Mouse (Mus musculus) neural tube, embryonic 10.5 days (tissue): ENCODE data around the gene Comt.

Experiments
- DNase-seq: peaks from one replicate; pipeline ENCODE4 v3.0.0-alpha.2; 2017; ENCODE audit warnings: low spot score; ENCODE audit errors: extremely low spot score

Gene Comt

GRCm38 (mm10) chr16:18426802-18427280, at the start of gene Comt:
Gene Comt (minus strand): TSS chr16:18426852.
- DNase-seq, result no peak

GRCm38 (mm10) chr16:18474021-18474420, 47.4 kb upstream of the Comt start:
- no peak for DNase-seq

- no peak for DNase-seq
Observed at GRCm38 (mm10) chr16:18472976-18473375, 46.3 kb upstream of the Comt start.

GRCm38 (mm10) chr16:18472416-18472815, 45.8 kb upstream of the Comt start:
- no peak for DNase-seq

GRCm38 (mm10) chr16:18471976-18472375, 45.3 kb upstream of the Comt start:
- no peak for DNase-seq

GRCm38 (mm10) chr16:18471381-18471955, 44.8 kb upstream of the Comt start:
- DNase-seq, result no peak

- no peak for DNase-seq
Observed at GRCm38 (mm10) chr16:18470829-18471228, 44.2 kb upstream of the Comt start.

- DNase-seq, result no peak
Observed at GRCm38 (mm10) chr16:18464271-18464670, 37.6 kb upstream of the Comt start.

GRCm38 (mm10) chr16:18462598-18462997, 35.9 kb upstream of the Comt start:
- no peak for DNase-seq

- no peak for DNase-seq
Observed at GRCm38 (mm10) chr16:18462031-18462430, 35.4 kb upstream of the Comt start.

GRCm38 (mm10) chr16:18460826-18461225, 34.2 kb upstream of the Comt start:
- no peak for DNase-seq

- peak; percentile 61 for DNase-seq
Observed at GRCm38 (mm10) chr16:18459955-18460370, 33.3 kb upstream of the Comt start.

- no peak for DNase-seq
Observed at GRCm38 (mm10) chr16:18459335-18459954, 32.8 kb upstream of the Comt start.

- DNase-seq, result no peak
Observed at GRCm38 (mm10) chr16:18458661-18459060, 32.0 kb upstream of the Comt start.

- DNase-seq, result no peak
Observed at GRCm38 (mm10) chr16:18455407-18455806, 28.8 kb upstream of the Comt start.

GRCm38 (mm10) chr16:18453846-18454245, 27.2 kb upstream of the Comt start:
- DNase-seq, result peak; percentile 42

GRCm38 (mm10) chr16:18452361-18452862, 25.8 kb upstream of the Comt start:
- no peak for DNase-seq

- no peak for DNase-seq
Observed at GRCm38 (mm10) chr16:18451486-18452181, 25.0 kb upstream of the Comt start.

- DNase-seq, result no peak
Observed at GRCm38 (mm10) chr16:18449005-18449404, 22.4 kb upstream of the Comt start.

- no peak for DNase-seq
Observed at GRCm38 (mm10) chr16:18448104-18448503, 21.5 kb upstream of the Comt start.

GRCm38 (mm10) chr16:18447243-18447642, 20.6 kb upstream of the Comt start:
- DNase-seq, result no peak

GRCm38 (mm10) chr16:18443385-18443841, 16.8 kb upstream of the Comt start:
- peak; percentile 98 for DNase-seq
